ENCODE assay signal across 13 mouse cellular contexts in the genomic region with DNA sequence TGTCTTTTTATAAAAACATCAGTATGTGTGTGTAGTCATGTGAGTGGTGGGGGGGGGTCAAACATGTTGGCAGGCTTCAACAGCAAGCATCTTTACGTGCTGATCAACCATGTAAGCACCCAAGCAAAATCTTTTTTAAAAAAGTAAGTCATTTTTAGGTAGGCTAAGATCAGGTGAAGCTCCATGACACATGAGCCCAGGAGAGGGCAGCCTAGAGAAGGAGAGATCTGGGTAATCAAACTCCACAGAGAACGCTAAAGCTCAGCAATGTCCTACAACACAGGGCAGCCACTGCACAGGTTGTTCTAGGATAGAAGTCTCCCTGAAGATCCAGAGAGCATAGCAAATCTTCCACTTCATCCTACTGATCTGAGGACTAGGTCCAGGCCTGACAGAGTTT. TPM values are rescaled to one million over a fixed set of nuclear protein-coding genes. Genes with fewer than 3 reads are reported as not detected.
A peak's percentile ranks its signal among the peaks of the same experiment; 100 is the strongest.
DNase-seq lines count a peak whose midpoint lies in the region; ATAC-seq and TF ChIP-seq lines count a peak whose summit lies in the region.
"Had no signal": no experiment of that assay in that cellular context is flagged by ENCODE, and none has a peak within 500 bp of the region (broad histone marks: within the 10 kb centered on the region; RNA-seq: fewer than 3 reads in every experiment).

No protein-coding gene starts in this region.

- H3K27me3 ChIP-seq in heart, adult 2 months (ENCODE audit: control insufficient read depth, insufficient read depth, low read length) = no peaks in the 10 kb centered on the region
- no peaks in the 10 kb centered on the region for H3K27me3 ChIP-seq in liver, postnatal 0 days (ENCODE audit: insufficient read depth, low read length)
- H3K27me3 ChIP-seq in liver, embryonic 11.5 days (replicated peaks; ENCODE audit: control insufficient read depth, insufficient read depth, low read length) = no peaks in the 10 kb centered on the region
- no peaks in the 10 kb centered on the region for H3K27me3 ChIP-seq in E14TG2a.4 (ENCODE audit: insufficient read depth, low read length)
- no peaks in the 10 kb centered on the region for H3K27me3 ChIP-seq in heart, embryonic 12.5 days (replicated peaks)
- no peaks in the 10 kb centered on the region for H3K27me3 ChIP-seq in forebrain, embryonic 14.5 days (replicated peaks; ENCODE audit: control insufficient read depth, insufficient read depth, low read length)
- H3K27me3 ChIP-seq: hindbrain, embryonic 15.5 days had no signal

- no peaks in the 10 kb centered on the region for H3K4me1 ChIP-seq in heart, adult 2 months (ENCODE audit: control insufficient read depth, insufficient read depth, low read length)
- H3K4me1 ChIP-seq in liver, postnatal 0 days (ENCODE audit: insufficient read depth) = no peaks in the 10 kb centered on the region
- no peaks in the 10 kb centered on the region for H3K4me1 ChIP-seq in liver, embryonic 11.5 days (replicated peaks; ENCODE audit: control insufficient read depth, insufficient read depth, low read length)
- peaks cover 68% of the 10 kb centered on the region for H3K4me1 ChIP-seq in E14TG2a.4 (replicated peaks; ENCODE audit: low read depth, low read length)
- H3K4me1 ChIP-seq in heart, embryonic 12.5 days (replicated peaks) = no peaks in the 10 kb centered on the region
- no peaks in the 10 kb centered on the region for H3K4me1 ChIP-seq in forebrain, embryonic 14.5 days (ENCODE audit: control insufficient read depth, insufficient read depth, low read length)
- H3K4me1 ChIP-seq: hindbrain, embryonic 15.5 days; limb, embryonic 10.5 days had no signal

- WGBS in heart, adult 2 months = 47% methylated on average over 2 of the region's 2 CpGs
- 65% methylated on average over 2 of the region's 2 CpGs for WGBS in liver, postnatal 0 days (ENCODE audit: insufficient replicate concordance)
- 53% methylated on average over 2 of the region's 2 CpGs for WGBS in liver, embryonic 11.5 days
- WGBS in heart, embryonic 12.5 days = 71% methylated on average over 2 of the region's 2 CpGs
- WGBS in forebrain, embryonic 14.5 days = 69% methylated on average over 2 of the region's 2 CpGs

- H3K9me3 ChIP-seq in liver, postnatal 0 days (ENCODE audit: low read length) = no peaks in the 10 kb centered on the region
- no peaks in the 10 kb centered on the region for H3K9me3 ChIP-seq in liver, embryonic 11.5 days (ENCODE audit: control insufficient read depth, low read length)
- H3K9me3 ChIP-seq in E14TG2a.4 (ENCODE audit: low read length) = no peaks in the 10 kb centered on the region
- no peaks in the 10 kb centered on the region for H3K9me3 ChIP-seq in heart, embryonic 12.5 days (replicated peaks)
- no peaks in the 10 kb centered on the region for H3K9me3 ChIP-seq in forebrain, embryonic 14.5 days (replicated peaks; ENCODE audit: control insufficient read depth, low read length)
- H3K9me3 ChIP-seq: hindbrain, embryonic 15.5 days; limb, embryonic 10.5 days had no signal

- no peak overlapping the region for H3K4me3 ChIP-seq in heart, adult 2 months
- no peak overlapping the region for H3K4me3 ChIP-seq in liver, postnatal 0 days (ENCODE audit: low read depth, low read length)
- no peak overlapping the region for H3K4me3 ChIP-seq in liver, embryonic 11.5 days (ENCODE audit: low read depth, low read length)
- H3K4me3 ChIP-seq in E14TG2a.4 (replicated peaks; ENCODE audit: low read length) = no peak overlapping the region
- H3K4me3 ChIP-seq in heart, embryonic 12.5 days = no peak overlapping the region
- no peak overlapping the region for H3K4me3 ChIP-seq in forebrain, embryonic 14.5 days (ENCODE audit: low read depth, low read length)
- H3K4me3 ChIP-seq: hindbrain, embryonic 15.5 days; limb, embryonic 10.5 days had no signal

- no peaks in the 10 kb centered on the region for H3K79me2 ChIP-seq in heart, adult 2 months (replicated peaks; ENCODE audit: control insufficient read depth, insufficient read depth, low read length)

- no peak overlapping the region for H3K9ac ChIP-seq in heart, adult 2 months (ENCODE audit: low read depth, low read length)
- H3K9ac ChIP-seq in liver, postnatal 0 days (replicated peaks) = no peak overlapping the region
- no peak overlapping the region for H3K9ac ChIP-seq in liver, embryonic 11.5 days (ENCODE audit: low read depth, low read length)
- H3K9ac ChIP-seq in heart, embryonic 12.5 days = no peak overlapping the region
- no peak overlapping the region for H3K9ac ChIP-seq in forebrain, embryonic 14.5 days (ENCODE audit: low read length)
- H3K9ac ChIP-seq: hindbrain, embryonic 15.5 days had no signal

- no peak overlapping the region for H3K27ac ChIP-seq in heart, adult 2 months
- no peak overlapping the region for H3K27ac ChIP-seq in liver, postnatal 0 days (ENCODE audit: low read depth)
- no peak overlapping the region for H3K27ac ChIP-seq in liver, embryonic 11.5 days (ENCODE audit: low read depth, low read length)
- H3K27ac ChIP-seq in heart, embryonic 12.5 days (ENCODE audit: poor library complexity, severe bottlenecking) = no peak overlapping the region
- H3K27ac ChIP-seq in forebrain, embryonic 14.5 days (ENCODE audit: low read depth, low read length) = no peak overlapping the region
- H3K27ac ChIP-seq: hindbrain, embryonic 15.5 days; limb, embryonic 10.5 days; macrophage had no signal

- no peak for ATAC-seq in liver, postnatal 0 days
- ATAC-seq in liver, embryonic 11.5 days (replicated peaks; ENCODE audit: low FRiP score) = no peak
- no peak for ATAC-seq in heart, embryonic 12.5 days (ENCODE audit: insufficient number of reproducible peaks, low FRiP score)
- ATAC-seq in forebrain, embryonic 14.5 days = no peak

- peak; percentile 60 for TF ChIP-seq CTCF in heart, adult 2 months (IDR thresholded peaks at IDR 0.05)
- TF ChIP-seq CTCF in liver, postnatal 0 days (IDR thresholded peaks at IDR 0.05; ENCODE audit: low read depth) = peak; percentile 39
- TF ChIP-seq CTCF in E14TG2a.4 (conservative IDR thresholded peaks at IDR 0.05; ENCODE audit: low read length) = peak; percentile 14; the same call in 1 of the 2 replicates

- no peak overlapping the region for H3K4me2 ChIP-seq in liver, postnatal 0 days (ENCODE audit: low read depth, low read length)
- H3K4me2 ChIP-seq in liver, embryonic 11.5 days = no peak overlapping the region
- H3K4me2 ChIP-seq in heart, embryonic 12.5 days = no peak overlapping the region
- no peak overlapping the region for H3K4me2 ChIP-seq in forebrain, embryonic 14.5 days (ENCODE audit: low read length)
- H3K4me2 ChIP-seq: heart, embryonic 11.5 days; hindbrain, embryonic 15.5 days had no signal

- no peaks in the 10 kb centered on the region for H3K36me3 ChIP-seq in heart, adult 2 months (ENCODE audit: control insufficient read depth, insufficient read depth, low read length)
- H3K36me3 ChIP-seq in liver, postnatal 0 days (replicated peaks; ENCODE audit: insufficient read depth, low read length) = peaks cover 6% of the 10 kb centered on the region; the same call in 1 of the 2 replicates
- peaks cover 9% of the 10 kb centered on the region for H3K36me3 ChIP-seq in liver, embryonic 11.5 days (ENCODE audit: control insufficient read depth, insufficient read depth, low read length)
- peaks cover 49% of the 10 kb centered on the region for H3K36me3 ChIP-seq in E14TG2a.4 (ENCODE audit: insufficient read depth, low read length)
- H3K36me3 ChIP-seq in heart, embryonic 12.5 days = peaks cover 90% of the 10 kb centered on the region
- H3K36me3 ChIP-seq in forebrain, embryonic 14.5 days (ENCODE audit: control insufficient read depth, insufficient read depth, low read length) = peaks cover 5% of the 10 kb centered on the region
- H3K36me3 ChIP-seq: hindbrain, embryonic 15.5 days had no signal

- TF ChIP-seq POLR2A in heart, adult 2 months (IDR thresholded peaks at IDR 0.05; ENCODE audit: insufficient read depth, low read depth, low read length) = no peak

- intact Hi-C loops in heart, adult 2 months (cut with DNase I) = no loop called here

- no peak for DNase-seq in heart, adult 2 months
- no peak for DNase-seq in heart, adult 11 months
- DNase-seq in liver, postnatal 0 days = no peak
- DNase-seq in liver, embryonic 11.5 days (ENCODE audit: low spot score) = no peak
- DNase-seq in adipocyte (ENCODE audit: low spot score) = peak; percentile 35
- no peak for DNase-seq in forebrain, embryonic 14.5 days (ENCODE audit: low spot score)
- DNase-seq: cerebellum, adult 11-12 months had no signal

- no peak for TF ChIP-seq EP300 in heart, adult 2 months (IDR thresholded peaks at IDR 0.05; ENCODE audit: insufficient read depth, low read depth, low read length)
- no peak for TF ChIP-seq EP300 in liver, postnatal 0 days (IDR thresholded peaks at IDR 0.05; ENCODE audit: low read depth)

RNA-seq across cellular contexts. Expression of a gene that starts 37.9 kb away (rescaled TPM):
- total RNA-seq in heart, adult 2 months (2021) = 10 to 100 TPM; 91.9 to 94.7 TPM
- 98.4 and 108 TPM in 2 replicates for polyA plus RNA-seq in heart, adult 2 months (2012; rRNA removed)
- 4.5 TPM in 2 replicates for polyA plus RNA-seq in liver, postnatal 0 days (2015; fragmentation: Nextera tagmentation; extraction: Ambion mirVana)
- polyA plus RNA-seq in liver, embryonic 11.5 days (2014; fragmentation: Nextera tagmentation; extraction: Ambion mirVana) = 14.6 and 17.0 TPM in 2 replicates
- 43.4 and 44.1 TPM in 2 replicates for polyA plus RNA-seq in heart, embryonic 12.5 days (2016; fragmentation: Nextera tagmentation; extraction: Ambion mirVana)
- 7.4 and 9.6 TPM in 2 replicates for polyA plus RNA-seq in forebrain, embryonic 14.5 days (2014; fragmentation: Nextera tagmentation; extraction: Ambion mirVana)

RNA-seq across cellular contexts. Expression of a gene that starts 50.8 kb away (rescaled TPM):
- total RNA-seq in heart, adult 2 months (2021) = 10 to 100 TPM; 18.4 to 22.4 TPM
- polyA plus RNA-seq in heart, adult 2 months (2012; rRNA removed) = 15.5 and 23.7 TPM in 2 replicates
- 4.3 and 5.4 TPM in 2 replicates for polyA plus RNA-seq in liver, postnatal 0 days (2015; fragmentation: Nextera tagmentation; extraction: Ambion mirVana)
- 11.1 and 13.0 TPM in 2 replicates for polyA plus RNA-seq in liver, embryonic 11.5 days (2014; fragmentation: Nextera tagmentation; extraction: Ambion mirVana)
- polyA plus RNA-seq in heart, embryonic 12.5 days (2016; fragmentation: Nextera tagmentation; extraction: Ambion mirVana) = 11.3 and 12.2 TPM in 2 replicates
- 13.6 and 16.7 TPM in 2 replicates for polyA plus RNA-seq in forebrain, embryonic 14.5 days (2014; fragmentation: Nextera tagmentation; extraction: Ambion mirVana)

RNA-seq across cellular contexts. Expression of a gene that starts 52.1 kb away (rescaled TPM):
- total RNA-seq in heart, adult 2 months (2021) = under 1 TPM; 0.75 to 0.78 TPM
- 1.00 and 1.4 TPM in 2 replicates for polyA plus RNA-seq in heart, adult 2 months (2012; rRNA removed)
- polyA plus RNA-seq in liver, postnatal 0 days (2015; fragmentation: Nextera tagmentation; extraction: Ambion mirVana) = 48.8 and 67.3 TPM in 2 replicates
- polyA plus RNA-seq in liver, embryonic 11.5 days (2014; fragmentation: Nextera tagmentation; extraction: Ambion mirVana) = 3.1 and 3.4 TPM in 2 replicates
- 0.47 and 1.7 TPM in 2 replicates for polyA plus RNA-seq in heart, embryonic 12.5 days (2016; fragmentation: Nextera tagmentation; extraction: Ambion mirVana)
- 0.32 and 0.95 TPM in 2 replicates for polyA plus RNA-seq in forebrain, embryonic 14.5 days (2014; fragmentation: Nextera tagmentation; extraction: Ambion mirVana)
- polyA plus RNA-seq: macrophage had no signal

RNA-seq across cellular contexts. Expression of a gene that starts 59.1 kb away (rescaled TPM):
- total RNA-seq in heart, adult 2 months (2021) = 1,000 to 10,000 TPM; 7,689 to 9,158 TPM
- 8,017 and 9,446 TPM in 2 replicates for polyA plus RNA-seq in heart, adult 2 months (2012; rRNA removed)
- polyA plus RNA-seq in liver, postnatal 0 days (2015; fragmentation: Nextera tagmentation; extraction: Ambion mirVana) = 1,808 and 1,865 TPM in 2 replicates
- 2,564 and 2,777 TPM in 2 replicates for polyA plus RNA-seq in liver, embryonic 11.5 days (2014; fragmentation: Nextera tagmentation; extraction: Ambion mirVana)
- polyA plus RNA-seq in heart, embryonic 12.5 days (2016; fragmentation: Nextera tagmentation; extraction: Ambion mirVana) = 4,835 and 4,880 TPM in 2 replicates
- 2,318 and 2,350 TPM in 2 replicates for polyA plus RNA-seq in forebrain, embryonic 14.5 days (2014; fragmentation: Nextera tagmentation; extraction: Ambion mirVana)

Comparison
In these comparisons a context has a peak if more than half of its experiments do, and no peak if none do; other contexts are left out.
1. RNA of a gene that starts 52.1 kb away (polyA plus RNA-seq): 48.8 to 67.3 TPM in liver, postnatal 0 days; 3.1 to 3.4 TPM in liver, embryonic 11.5 days, 1.00 to 1.4 TPM in heart, adult 2 months, 0.32 to 0.95 TPM in forebrain, embryonic 14.5 days and 0.47 to 1.7 TPM in heart, embryonic 12.5 days; every median in the first group is over 10 times any median in the second.
2. Peak in every context shown above with its lines, with median percentiles within 50 percentile points of each other: CTCF ChIP-seq.